Comparison of ENCODE assay signal across 11 mouse cellular contexts in the genomic region with DNA sequence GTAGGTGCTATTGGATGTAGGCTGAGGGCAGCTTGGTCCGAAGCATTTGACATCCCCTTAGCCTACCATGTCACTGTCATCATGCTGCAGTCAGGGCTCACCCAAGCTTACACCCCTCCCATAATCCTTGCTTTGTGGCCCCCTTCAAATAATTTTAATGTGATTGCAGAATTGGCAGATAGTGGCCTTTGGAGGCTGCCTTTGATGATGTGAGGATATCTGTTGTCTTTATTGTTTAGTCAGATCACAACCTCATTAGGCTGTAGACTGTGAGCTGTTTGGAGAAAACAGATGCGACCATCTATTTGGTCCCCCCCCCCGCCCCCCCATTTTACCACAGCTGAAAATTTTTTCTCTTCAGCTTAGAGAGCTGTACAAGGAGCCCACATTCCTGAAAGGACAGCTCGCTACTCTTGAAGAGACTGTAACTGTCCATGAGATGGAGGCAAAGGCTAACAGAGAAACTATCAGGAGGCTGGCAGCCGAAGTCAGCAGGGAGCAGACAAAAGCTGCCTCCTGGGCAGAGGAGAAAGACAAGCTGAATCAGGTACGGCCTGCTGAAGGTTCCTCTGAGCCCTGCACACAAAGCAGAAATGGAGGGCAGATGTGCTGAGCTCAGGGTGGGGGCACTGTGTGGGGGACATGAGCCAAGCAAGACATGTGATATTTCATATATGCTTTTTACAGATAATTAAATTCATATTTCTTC. TPM values are rescaled to one million over a fixed set of nuclear protein-coding genes. Genes with fewer than 3 reads are reported as not detected.
DNase-seq lines count a peak whose midpoint lies in the region; ATAC-seq and TF ChIP-seq lines count a peak whose summit lies in the region.
"Had no signal": no experiment of that assay in that cellular context is flagged by ENCODE, and none has a peak within 500 bp of the region (broad histone marks: within the 10 kb centered on the region; RNA-seq: fewer than 3 reads in every experiment).

No protein-coding gene starts in this region.

- H3K4me1 ChIP-seq in forebrain, embryonic 16.5 days (replicated peaks; ENCODE audit: control insufficient read depth, insufficient read depth, low read length): no peaks in the 10 kb centered on the region
- H3K4me1 ChIP-seq in forebrain, embryonic 10.5 days: no peaks in the 10 kb centered on the region
- no peaks in the 10 kb centered on the region for H3K4me1 ChIP-seq in lung, postnatal 0 days (ENCODE audit: insufficient read depth, low read depth, low read length)
- H3K4me1 ChIP-seq in midbrain, embryonic 16.5 days (ENCODE audit: control insufficient read depth, insufficient read depth, low read length): no peaks in the 10 kb centered on the region
- H3K4me1 ChIP-seq: heart, embryonic 15.5 days; limb, embryonic 13.5 days had no signal

- H3K9ac ChIP-seq in forebrain, embryonic 16.5 days (replicated peaks; ENCODE audit: low read depth, low read length): no peak overlapping the region
- no peak overlapping the region for H3K9ac ChIP-seq in lung, postnatal 0 days (replicated peaks; ENCODE audit: low read depth)
- H3K9ac ChIP-seq in midbrain, embryonic 16.5 days (ENCODE audit: low read depth, low read length): no peak overlapping the region
- H3K9ac ChIP-seq: heart, embryonic 15.5 days; limb, embryonic 13.5 days had no signal

- H3K9me3 ChIP-seq in forebrain, embryonic 16.5 days (ENCODE audit: control insufficient read depth, low read length): no peaks in the 10 kb centered on the region
- H3K9me3 ChIP-seq in forebrain, embryonic 10.5 days: peaks cover 4% of the 10 kb centered on the region; the same call in 1 of the 2 replicates
- no peaks in the 10 kb centered on the region for H3K9me3 ChIP-seq in lung, postnatal 0 days (ENCODE audit: low read length)
- H3K9me3 ChIP-seq in midbrain, embryonic 16.5 days (replicated peaks; ENCODE audit: control insufficient read depth, low read length, poor library complexity, severe bottlenecking): no peaks in the 10 kb centered on the region
- H3K9me3 ChIP-seq: heart, embryonic 15.5 days; limb, embryonic 13.5 days had no signal

- TF ChIP-seq EP300 in lung, postnatal 0 days (IDR thresholded peaks at IDR 0.05): no peak

- H3K27me3 ChIP-seq in forebrain, embryonic 16.5 days (replicated peaks; ENCODE audit: control insufficient read depth, insufficient read depth, low read length): no peaks in the 10 kb centered on the region
- no peaks in the 10 kb centered on the region for H3K27me3 ChIP-seq in forebrain, embryonic 10.5 days (ENCODE audit: poor library complexity, severe bottlenecking)
- no peaks in the 10 kb centered on the region for H3K27me3 ChIP-seq in lung, postnatal 0 days (replicated peaks; ENCODE audit: insufficient read depth, low read length)
- H3K27me3 ChIP-seq in midbrain, embryonic 16.5 days (ENCODE audit: control insufficient read depth, insufficient read depth, low read depth, low read length): no peaks in the 10 kb centered on the region
- H3K27me3 ChIP-seq: heart, embryonic 15.5 days; limb, embryonic 13.5 days had no signal

- peak; percentile 25 for TF ChIP-seq CTCF in lung, postnatal 0 days (IDR thresholded peaks at IDR 0.05)

- no peak for DNase-seq in forebrain, embryonic 10.5 days (ENCODE audit: extremely low spot score, low spot score)
- no peak for DNase-seq in lung, postnatal 0 days (ENCODE audit: low spot score)
- no peak for DNase-seq in lung, postnatal 25 days (ENCODE audit: low spot score)
- peak; percentile 17 for DNase-seq in brain, adult 2 months (ENCODE audit: low read depth, low spot score)
- DNase-seq in thymus, postnatal 10 days (ENCODE audit: low spot score in 2 of 2): no peak
- DNase-seq in yolk sac, embryonic 10.5 days (ENCODE audit: low spot score): no peak
- DNase-seq: lung, postnatal 14 days had no signal

- ATAC-seq in forebrain, embryonic 16.5 days: peak; percentile 49; the same call in 1 of the 2 replicates
- ATAC-seq in lung, postnatal 0 days: no peak
- ATAC-seq in midbrain, embryonic 16.5 days: peak; percentile 84

- 36% methylated on average over 6 of the region's 6 CpGs for WGBS in forebrain, embryonic 16.5 days
- WGBS in forebrain, embryonic 10.5 days: 60% methylated on average over 6 of the region's 6 CpGs
- WGBS in lung, postnatal 0 days: 57% methylated on average over 6 of the region's 6 CpGs
- WGBS in midbrain, embryonic 16.5 days: 49% methylated on average over 6 of the region's 6 CpGs

- H3K4me2 ChIP-seq in forebrain, embryonic 16.5 days (ENCODE audit: low read length): no peak overlapping the region
- no peak overlapping the region for H3K4me2 ChIP-seq in lung, postnatal 0 days (replicated peaks; ENCODE audit: low read depth, low read length)
- no peak overlapping the region for H3K4me2 ChIP-seq in midbrain, embryonic 16.5 days (ENCODE audit: low read length)
- H3K4me2 ChIP-seq: heart, embryonic 15.5 days; limb, embryonic 13.5 days had no signal

- no peak overlapping the region for H3K4me3 ChIP-seq in forebrain, embryonic 16.5 days (replicated peaks; ENCODE audit: low read length)
- no peak overlapping the region for H3K4me3 ChIP-seq in forebrain, embryonic 10.5 days
- no peak overlapping the region for H3K4me3 ChIP-seq in lung, postnatal 0 days (ENCODE audit: low read depth, low read length)
- H3K4me3 ChIP-seq in midbrain, embryonic 16.5 days (ENCODE audit: low read depth, low read length): no peak overlapping the region
- H3K4me3 ChIP-seq: heart, embryonic 15.5 days; limb, embryonic 13.5 days had no signal

- H3K27ac ChIP-seq in forebrain, embryonic 16.5 days (ENCODE audit: low read length): no peak overlapping the region
- H3K27ac ChIP-seq in forebrain, embryonic 10.5 days: no peak overlapping the region
- no peak overlapping the region for H3K27ac ChIP-seq in lung, postnatal 0 days (ENCODE audit: low read length)
- H3K27ac ChIP-seq in midbrain, embryonic 16.5 days (ENCODE audit: low read length): no peak overlapping the region
- H3K27ac ChIP-seq: heart, embryonic 15.5 days; limb, embryonic 13.5 days had no signal

- no peaks in the 10 kb centered on the region for H3K36me3 ChIP-seq in forebrain, embryonic 16.5 days (ENCODE audit: control insufficient read depth, insufficient read depth)
- no peaks in the 10 kb centered on the region for H3K36me3 ChIP-seq in forebrain, embryonic 10.5 days (replicated peaks)
- no peaks in the 10 kb centered on the region for H3K36me3 ChIP-seq in lung, postnatal 0 days (ENCODE audit: insufficient read depth, low read length)
- no peaks in the 10 kb centered on the region for H3K36me3 ChIP-seq in midbrain, embryonic 16.5 days (ENCODE audit: control insufficient read depth, insufficient read depth, low read length)
- H3K36me3 ChIP-seq: heart, embryonic 15.5 days; limb, embryonic 13.5 days had no signal

RNA-seq across cellular contexts. Expression of a gene that starts 38.2 kb away (rescaled TPM):
- polyA plus RNA-seq in forebrain, embryonic 16.5 days (2015; fragmentation: Nextera tagmentation; extraction: Ambion mirVana): 0.14 and 0.27 TPM in 2 replicates
- polyA plus RNA-seq in forebrain, embryonic 10.5 days (2016; fragmentation: Nextera tagmentation; extraction: Ambion mirVana): not detected in 2 replicates
- polyA plus RNA-seq in lung, postnatal 0 days (2015; fragmentation: Nextera tagmentation; extraction: Ambion mirVana): 2.1 and 2.6 TPM in 2 replicates
- polyA plus RNA-seq in midbrain, embryonic 16.5 days (2015; fragmentation: Nextera tagmentation; extraction: Ambion mirVana): 0.40 and 0.54 TPM in 2 replicates
- polyA plus RNA-seq: heart, embryonic 15.5 days had no signal
